Mouse (Mus musculus) limb, embryonic 10.5 days (tissue): ENCODE data around the gene Ate1. TPM values are rescaled to one million over a fixed set of nuclear protein-coding genes. Genes with fewer than 3 reads are reported as not detected.
"Not testable (repeated sequence)": the region's sequence is repeated elsewhere in the genome, so short reads cannot be mapped to it uniquely, and the experiment has no call there.

Experiments used
- DNase-seq: peaks from one replicate; pipeline ENCODE4 v3.0.0-alpha.2; 2017; ENCODE audit warnings: low spot score
- H3K27ac ChIP-seq: fragments of 300-500 bp; sonication (generic); 2 replicates; pipeline ENCODE4 v1.5.1; 2016; ENCODE audit warnings: mild to moderate bottlenecking
- H3K27me3 ChIP-seq: fragments of 300-500 bp; sonication (generic); 2 replicates; pipeline ENCODE4 v1.6.1; 2016; ENCODE audit warnings: low read depth, mild to moderate bottlenecking; ENCODE audit not compliant: poor library complexity, severe bottlenecking
- H3K36me3 ChIP-seq: fragments of 300-500 bp; sonication (generic); 2 replicates; pipeline ENCODE4 v1.6.1; 2016; ENCODE audit warnings: mild to moderate bottlenecking, moderate library complexity
- H3K4me1 ChIP-seq: fragments of 300-500 bp; sonication (generic); 2 replicates; pipeline ENCODE4 v1.6.1; 2016
- H3K4me3 ChIP-seq: fragments of 300-500 bp; sonication (generic); 2 replicates; pipeline ENCODE4 v1.5.1; 2016; ENCODE audit warnings: mild to moderate bottlenecking, moderate library complexity
- H3K9me3 ChIP-seq: fragments of 300-500 bp; sonication (generic); replicated peaks from 2 replicates; pipeline ENCODE4 v1.6.1; 2016; ENCODE audit warnings: mild to moderate bottlenecking
- WGBS: fragments of 180-500 bp; shearing (Covaris S2); methylation state at CpG from one replicate; pipeline ENCODE4 v1.1.7; 2016; 5-methylcytosine and 5-hydroxymethylcytosine counted together
- polyA plus RNA-seq: library from polyadenylated mRNA; unstranded; fragments of >200 nt; fragmentation: Nextera tagmentation; extraction: Ambion mirVana; gene quantifications from 2 replicates; pipeline ENCODE4 v1.2.1, GENCODE M21; 2016

Gene Ate1
- polyA plus RNA-seq, 1 experiment from 2014 or later = 42.6 TPM

- 93% methylated on average over 5 of the region's 5 CpGs for WGBS
- no peak for DNase-seq
Measured at GRCm38 (mm10) chr7:130435776-130436175, 84.4 kb downstream of the Ate1 start.

GRCm38 (mm10) chr7:130432141-130432540, 88.0 kb downstream of the Ate1 start:
- Histone ChIP-seq H3K27me3 (no peaks in the 10 kb centered on the region), H3K4me3 (no peak overlapping the region), H3K4me1 (peaks cover 27% of the 10 kb centered on the region), H3K9me3 (no peaks in the 10 kb centered on the region), H3K27ac (no peak overlapping the region), H3K36me3 (no peaks in the 10 kb centered on the region)
- no peak for DNase-seq
- WGBS = 93% methylated on average over 2 of the region's 2 CpGs

More at GRCm38 (mm10) chr7:130435776-130436175, 84.4 kb downstream of the Ate1 start:
- Histone ChIP-seq H3K36me3 (no peaks in the 10 kb centered on the region), H3K27me3 (no peaks in the 10 kb centered on the region), H3K27ac (no peak overlapping the region), H3K4me3 (no peak overlapping the region), H3K4me1 (peaks cover 8% of the 10 kb centered on the region), H3K9me3 (no peaks in the 10 kb centered on the region)

- Histone ChIP-seq H3K27me3 (no peaks in the 10 kb centered on the region), H3K4me1 (peaks cover 51% of the 10 kb centered on the region), H3K27ac (peak overlapping the region; percentile 85), H3K4me3 (no peak overlapping the region), H3K36me3 (no peaks in the 10 kb centered on the region), H3K9me3 (no peaks in the 10 kb centered on the region)
- WGBS = 3% methylated on average over 5 of the region's 5 CpGs
- peak; percentile 63 for DNase-seq
Measured at GRCm38 (mm10) chr7:130426586-130426985, 93.6 kb downstream of the Ate1 start.

GRCm38 (mm10) chr7:130425991-130426390, 94.2 kb downstream of the Ate1 start:
- DNase-seq = no peak
- Histone ChIP-seq H3K4me3 (no peak overlapping the region), H3K36me3 (no peaks in the 10 kb centered on the region), H3K4me1 (peaks cover 45% of the 10 kb centered on the region), H3K9me3 (no peaks in the 10 kb centered on the region), H3K27me3 (no peaks in the 10 kb centered on the region), H3K27ac (peak overlapping the region; percentile 85)
- WGBS = 17% methylated on average over 2 of the region's 2 CpGs

- Histone ChIP-seq H3K9me3 (no peaks in the 10 kb centered on the region), H3K27me3 (no peaks in the 10 kb centered on the region), H3K4me3 (no peak overlapping the region), H3K27ac (no peak overlapping the region), H3K36me3 (0 out of 2 replicates have a peak, but pooled peaks cover 3% of the 10 kb centered on the region), H3K4me1 (peaks cover 11% of the 10 kb centered on the region; the same call in 1 of the 2 replicates)
- 83% methylated on average over 1 of the region's 1 CpGs for WGBS
- DNase-seq = no peak
Measured at GRCm38 (mm10) chr7:130419961-130420360, 100.2 kb downstream of the Ate1 start.

- peak overlapping the region; percentile 66 for H3K27ac ChIP-seq
- peaks cover 20% of the 10 kb centered on the region for H3K4me1 ChIP-seq
- H3K9me3 ChIP-seq = no peaks in the 10 kb centered on the region
- no peak overlapping the region for H3K4me3 ChIP-seq
- no peaks in the 10 kb centered on the region for H3K27me3 ChIP-seq
- H3K36me3 ChIP-seq = no peaks in the 10 kb centered on the region
- no peak for DNase-seq
- 88% methylated on average over 10 of the region's 10 CpGs for WGBS
Measured at GRCm38 (mm10) chr7:130407622-130408021, 112.5 kb downstream of the Ate1 start.

- Histone ChIP-seq H3K36me3 (peaks cover 6% of the 10 kb centered on the region), H3K9me3 (no peaks in the 10 kb centered on the region), H3K27ac (no peak overlapping the region), H3K4me1 (peaks cover 14% of the 10 kb centered on the region), H3K4me3 (no peak overlapping the region), H3K27me3 (no peaks in the 10 kb centered on the region)
- DNase-seq = no peak
- 92% methylated on average over 2 of the region's 2 CpGs for WGBS
Measured at GRCm38 (mm10) chr7:130403346-130403745, 116.8 kb downstream of the Ate1 start.

- Histone ChIP-seq H3K27me3 (no peaks in the 10 kb centered on the region), H3K27ac (no peak overlapping the region), H3K4me1 (no peaks in the 10 kb centered on the region), H3K36me3 (peaks cover 8% of the 10 kb centered on the region; the same call in 1 of the 2 replicates), H3K9me3 (no peaks in the 10 kb centered on the region), H3K4me3 (no peak overlapping the region)
- no peak for DNase-seq
- WGBS = 92% methylated on average over 2 of the region's 2 CpGs
Measured at GRCm38 (mm10) chr7:130394697-130395096, 125.5 kb downstream of the Ate1 start.

- 100% methylated on average over 1 of the region's 1 CpGs for WGBS
- peaks cover 16% of the 10 kb centered on the region for H3K36me3 ChIP-seq
- H3K4me3 ChIP-seq, DNase-seq, H3K4me1 ChIP-seq, H3K9me3 ChIP-seq, H3K27me3 ChIP-seq, H3K27ac ChIP-seq: not testable (repeated sequence)
Measured at GRCm38 (mm10) chr7:130390060-130390459, 130.1 kb downstream of the Ate1 start.

- peaks cover 9% of the 10 kb centered on the region; the same call in 1 of the 2 replicates for H3K36me3 ChIP-seq
- no peak overlapping the region for H3K4me3 ChIP-seq
- H3K27ac ChIP-seq = no peak overlapping the region
- no peaks in the 10 kb centered on the region for H3K4me1 ChIP-seq
- no peaks in the 10 kb centered on the region for H3K27me3 ChIP-seq
- 86% methylated on average over 3 of the region's 3 CpGs for WGBS
- no peaks in the 10 kb centered on the region for H3K9me3 ChIP-seq
- no peak for DNase-seq
Measured at GRCm38 (mm10) chr7:130386308-130386707, 133.9 kb downstream of the Ate1 start.

- DNase-seq = no peak
- 94% methylated on average over 8 of the region's 8 CpGs for WGBS
- no peaks in the 10 kb centered on the region for H3K4me1 ChIP-seq
- no peak overlapping the region for H3K27ac ChIP-seq
- no peaks in the 10 kb centered on the region for H3K27me3 ChIP-seq
- peaks cover 9% of the 10 kb centered on the region; the same call in 1 of the 2 replicates for H3K36me3 ChIP-seq
- no peak overlapping the region for H3K4me3 ChIP-seq
- no peaks in the 10 kb centered on the region for H3K9me3 ChIP-seq
Measured at GRCm38 (mm10) chr7:130385732-130386294, 134.4 kb downstream of the Ate1 start.

- Histone ChIP-seq H3K27me3 (no peaks in the 10 kb centered on the region), H3K27ac (no peak overlapping the region), H3K36me3 (0 out of 2 replicates have a peak, but pooled peaks cover 2% of the 10 kb centered on the region), H3K4me1 (no peaks in the 10 kb centered on the region), H3K4me3 (no peak overlapping the region), H3K9me3 (no peaks in the 10 kb centered on the region)
- no peak for DNase-seq
- 93% methylated on average over 13 of the region's 13 CpGs for WGBS
Measured at GRCm38 (mm10) chr7:130382126-130382525, 138.0 kb downstream of the Ate1 start.

- 86% methylated on average over 8 of the region's 8 CpGs for WGBS
- no peaks in the 10 kb centered on the region for H3K4me1 ChIP-seq
- H3K4me3 ChIP-seq = no peak overlapping the region
- no peak overlapping the region for H3K27ac ChIP-seq
- H3K27me3 ChIP-seq = no peaks in the 10 kb centered on the region
- no peaks in the 10 kb centered on the region for H3K9me3 ChIP-seq
- DNase-seq = no peak
- H3K36me3 ChIP-seq = no peaks in the 10 kb centered on the region
Measured at GRCm38 (mm10) chr7:130381387-130381951, 138.7 kb downstream of the Ate1 start.
